Mouse (Mus musculus) frontal cortex, postnatal 36 days (tissue): ENCODE data around the gene M1ap.

ENCODE experiments used
- DNase-seq, 2 experiments: peaks; one replicate each; pipeline ENCODE4 v3.0.0; 2022; ENCODE audit warnings: low spot score in 2 of 2

Gene M1ap

GRCm38 (mm10) chr6:83070311-83071219 is 123.9 kb downstream of the M1ap start:
- DNase-seq: peak; percentile 38 to 63

GRCm38 (mm10) chr6:83071220-83071619 is 124.5 kb downstream of the M1ap start:
- no peak for DNase-seq

- no peak for DNase-seq
Observed at GRCm38 (mm10) chr6:83074979-83075378, 128.3 kb downstream of the M1ap start.

- peak in 1 of 2 experiments; percentile 43 for DNase-seq
Observed at GRCm38 (mm10) chr6:83077630-83078323, 131.1 kb downstream of the M1ap start, which contains the start of gene Pcgf1. TSS of gene Pcgf1 (plus strand) at chr6:83077869.

GRCm38 (mm10) chr6:83078324-83078858 is 131.7 kb downstream of the M1ap start:
- peak; percentile 99 to 100 for DNase-seq
